ENCODE assay signal across 8 mouse cellular contexts in genomic region chr4:62286257-62286991, GRCm38 (mm10). TPM values are rescaled to one million over a fixed set of nuclear protein-coding genes. Genes with fewer than 3 reads are reported as not detected.
A peak's percentile ranks its signal among the peaks of the same experiment; 100 is the strongest.
DNase-seq lines count a peak whose midpoint lies in the region; ATAC-seq and TF ChIP-seq lines count a peak whose summit lies in the region.

No protein-coding gene starts in this region.

- 0 out of 2 replicates have a peak, but pooled peaks have one; percentile 35 for TF ChIP-seq POLR2A in brain, embryonic 14.5 days (IDR thresholded peaks at IDR 0.05; ENCODE audit: borderline replicate concordance, extremely low read depth, insufficient read depth, insufficient read length, poor library complexity, severe bottlenecking)

- peak overlapping the region; percentile 79 for H3K4me2 ChIP-seq in heart, embryonic 14.5 days (ENCODE audit: low read length)
- peak overlapping the region; percentile 79 for H3K4me2 ChIP-seq in liver, embryonic 13.5 days
- H3K4me2 ChIP-seq in stomach, embryonic 16.5 days (ENCODE audit: low read depth, low read length), result peak overlapping the region; percentile 81

- 0% methylated on average over 52 of the region's 55 CpGs for WGBS in heart, embryonic 14.5 days
- under 1% methylated on average over 55 of the region's 55 CpGs for WGBS in liver, embryonic 13.5 days (ENCODE audit: insufficient replicate concordance)
- WGBS in stomach, embryonic 16.5 days, result under 1% methylated on average over 55 of the region's 55 CpGs

- H3K4me1 ChIP-seq in heart, embryonic 14.5 days (ENCODE audit: control insufficient read depth in 2 of 2, insufficient read depth in 2 of 2, low read length in 2 of 2), result peaks cover 15 to 18% of the 10 kb centered on the region in 2 experiments
- H3K4me1 ChIP-seq in liver, embryonic 13.5 days (replicated peaks), result peaks cover 20% of the 10 kb centered on the region
- H3K4me1 ChIP-seq in stomach, embryonic 16.5 days (ENCODE audit: control insufficient read depth, insufficient read depth, low read length), result peaks cover 9% of the 10 kb centered on the region; the same call in 1 of the 2 replicates

- peaks cover 5% of the 10 kb centered on the region; the same call in 1 of the 2 replicates for H3K36me3 ChIP-seq in heart, embryonic 14.5 days (ENCODE audit: control insufficient read depth, insufficient read depth, low read length)
- H3K36me3 ChIP-seq in liver, embryonic 13.5 days, result no peaks in the 10 kb centered on the region
- H3K36me3 ChIP-seq in stomach, embryonic 16.5 days (ENCODE audit: control insufficient read depth, insufficient read depth, low read length), result no peaks in the 10 kb centered on the region

- DNase-seq in CD4-positive, CD25-positive, alpha-beta regulatory T cell, adult 2 months (ENCODE audit: low read depth, low spot score), result peak; percentile 82
- peak; percentile 88 for DNase-seq in brain, embryonic 14.5 days (ENCODE audit: low read depth)
- peak; percentile 40 for DNase-seq in fibroblast of lung, adult 2 months (ENCODE audit: low read depth)
- DNase-seq in kidney, postnatal 10 days, result peak; percentile 88
- DNase-seq in liver, embryonic 13.5 days, result peak; percentile 45
- DNase-seq in neural tube, embryonic 10.5 days (ENCODE audit: extremely low spot score, low spot score), result peak; percentile 82

- H3K4me3 ChIP-seq in heart, embryonic 14.5 days (ENCODE audit: control insufficient read depth in 1 of 2, insufficient read depth in 1 of 2, low read depth in 1 of 2, low read length in 2 of 2), result peak overlapping the region; percentile 82 to 88
- peak overlapping the region; percentile 65 for H3K4me3 ChIP-seq in liver, embryonic 13.5 days (replicated peaks)
- peak overlapping the region; percentile 83 for H3K4me3 ChIP-seq in stomach, embryonic 16.5 days (replicated peaks; ENCODE audit: low read length)

- ATAC-seq in heart, embryonic 14.5 days (ENCODE audit: insufficient number of reproducible peaks, insufficient read depth, low FRiP score, low read depth), result peak; percentile 84
- ATAC-seq in liver, embryonic 13.5 days (ENCODE audit: low read depth), result peak; percentile 82
- ATAC-seq in stomach, embryonic 16.5 days (ENCODE audit: insufficient read depth, low FRiP score), result peak; percentile 93

- H3K27ac ChIP-seq in heart, embryonic 14.5 days (replicated peaks in 1 of 2; ENCODE audit: control insufficient read depth in 1 of 2, insufficient read depth in 1 of 2, low read depth in 2 of 2, low read length in 2 of 2), result peak overlapping the region; percentile 76 to 84
- H3K27ac ChIP-seq in liver, embryonic 13.5 days, result peak overlapping the region; percentile 50
- peak overlapping the region; percentile 58; the same call in 1 of the 2 replicates for H3K27ac ChIP-seq in stomach, embryonic 16.5 days (ENCODE audit: low read length)

- TF ChIP-seq CTCF in brain, embryonic 14.5 days (IDR thresholded peaks at IDR 0.05; ENCODE audit: borderline replicate concordance, extremely low read depth, insufficient read depth, insufficient read length), result 0 out of 2 replicates have a peak, but pooled peaks have one; percentile 0

- no peaks in the 10 kb centered on the region for H3K9me3 ChIP-seq in heart, embryonic 14.5 days (ENCODE audit: control insufficient read depth, low read length)
- H3K9me3 ChIP-seq in liver, embryonic 13.5 days (replicated peaks), result no peaks in the 10 kb centered on the region
- H3K9me3 ChIP-seq in stomach, embryonic 16.5 days (replicated peaks; ENCODE audit: control insufficient read depth, low read length), result no peaks in the 10 kb centered on the region

- H3K27me3 ChIP-seq in heart, embryonic 14.5 days (ENCODE audit: control insufficient read depth, insufficient read depth, low read length), result no peaks in the 10 kb centered on the region
- H3K27me3 ChIP-seq in liver, embryonic 13.5 days, result no peaks in the 10 kb centered on the region
- H3K27me3 ChIP-seq in stomach, embryonic 16.5 days (ENCODE audit: control insufficient read depth, insufficient read depth, low read length), result no peaks in the 10 kb centered on the region

- peak overlapping the region; percentile 82 for H3K9ac ChIP-seq in heart, embryonic 14.5 days (ENCODE audit: low read length)
- peak overlapping the region; percentile 68 for H3K9ac ChIP-seq in liver, embryonic 13.5 days
- H3K9ac ChIP-seq in stomach, embryonic 16.5 days (ENCODE audit: low read length), result peak overlapping the region; percentile 84

RNA-seq across cellular contexts. Expression of gene Slc31a2, which starts 24.1 kb away (rescaled TPM):
- 12.0 and 12.4 TPM in 2 replicates for polyA plus RNA-seq in brain, embryonic 14.5 days (2012; rRNA removed)
- 20.7 and 23.0 TPM in 2 replicates for polyA plus RNA-seq in heart, embryonic 14.5 days (2014; fragmentation: Nextera tagmentation; extraction: Ambion mirVana)
- 5.6 and 6.7 TPM in 2 replicates for polyA plus RNA-seq in liver, embryonic 13.5 days (2015; fragmentation: Nextera tagmentation; extraction: Ambion mirVana)
- 28.0 and 28.3 TPM in 2 replicates for polyA plus RNA-seq in stomach, embryonic 16.5 days (2015; fragmentation: Nextera tagmentation; extraction: Ambion mirVana)

RNA-seq across cellular contexts. Expression of gene Zfp37, which starts 55.6 kb away (rescaled TPM):
- polyA plus RNA-seq in brain, embryonic 14.5 days (2012; rRNA removed), result 13.8 and 21.7 TPM in 2 replicates
- polyA plus RNA-seq in heart, embryonic 14.5 days (2014; fragmentation: Nextera tagmentation; extraction: Ambion mirVana), result 7.3 and 8.7 TPM in 2 replicates
- 0.47 and 0.78 TPM in 2 replicates for polyA plus RNA-seq in liver, embryonic 13.5 days (2015; fragmentation: Nextera tagmentation; extraction: Ambion mirVana)
- polyA plus RNA-seq in stomach, embryonic 16.5 days (2015; fragmentation: Nextera tagmentation; extraction: Ambion mirVana), result 6.6 and 7.7 TPM in 2 replicates

Comparison
In these comparisons a context has a peak if more than half of its experiments do, and no peak if none do; other contexts are left out.
1. Peak in every context shown above with its lines: DNase-seq, ATAC-seq, H3K4me3 ChIP-seq and H3K27ac ChIP-seq.